Mouse (Mus musculus) C2C12 (cell line): ENCODE data around the gene Pdcd1lg2.

Source experiments
- CTCF ChIP-seq: IDR thresholded peaks from one replicate; pipeline ENCODE4 v1.5.1; 2011; ENCODE audit not compliant: control insufficient read depth, insufficient read depth, insufficient read length
- MAX ChIP-seq: IDR thresholded peaks from one replicate; pipeline ENCODE4 v1.6.1; 2011; ENCODE audit warnings: mild to moderate bottlenecking, control low read depth

DNA sequence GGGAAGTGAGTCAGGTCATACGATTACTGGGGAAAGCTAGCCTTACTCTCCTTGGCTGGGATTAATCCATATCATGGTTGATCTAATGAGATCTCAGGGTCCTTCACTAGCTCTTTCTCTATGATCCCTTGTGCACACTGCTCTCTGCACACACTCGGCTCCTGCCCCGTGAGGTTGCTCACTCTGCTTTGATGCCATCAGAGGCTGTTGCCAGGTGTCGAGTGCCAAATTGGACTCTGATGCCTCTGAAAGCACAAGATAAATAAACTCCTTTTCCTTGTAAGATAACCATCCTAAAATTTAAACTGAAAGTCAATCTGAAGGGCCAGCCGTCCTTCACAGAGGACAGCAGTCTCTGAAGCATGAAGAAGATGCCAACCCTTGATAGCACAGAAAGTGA, 20.2 kb upstream of the Pdcd1lg2 start:
- TF ChIP-seq CTCF (no peak), MAX (no peak)
